ENCODE assay signal across 20 mouse cellular contexts in genomic region chr3:52719181-52719580, GRCm38 (mm10).
"Had no signal": no experiment of that assay in that cellular context is flagged by ENCODE, and none has a peak within 500 bp of the region (broad histone marks: within the 10 kb centered on the region; RNA-seq: fewer than 3 reads in every experiment).

No protein-coding gene starts in this region.

- H3K36me3 ChIP-seq: liver, embryonic 13.5 days; midbrain, embryonic 15.5 days; neural tube, embryonic 12.5 days; neural tube, embryonic 15.5 days had no signal

- H3K4me3 ChIP-seq: layer of hippocampus, adult 2 months; left cerebral cortex, adult 2 months; liver, embryonic 13.5 days; midbrain, embryonic 15.5 days; neural tube, embryonic 12.5 days; neural tube, embryonic 15.5 days had no signal

- DNase-seq: layer of hippocampus, postnatal 36 days; liver, embryonic 13.5 days; lung, adult 2 months; lung, postnatal 14 days; lung, postnatal 4 days; right cerebral cortex, adult 18-20 months; right cerebral cortex, postnatal 14 days; right cerebral cortex, postnatal 4 days; thymus, adult 2 months; thymus, postnatal 14 days; thymus, postnatal 4 days had no signal

- H3K4me2 ChIP-seq: liver, embryonic 13.5 days; midbrain, embryonic 11.5 days; midbrain, embryonic 15.5 days; neural tube, embryonic 12.5 days; neural tube, embryonic 15.5 days had no signal

- H3K9ac ChIP-seq: liver, embryonic 13.5 days; midbrain, embryonic 15.5 days; neural tube, embryonic 12.5 days; neural tube, embryonic 15.5 days had no signal

- H3K27ac ChIP-seq: layer of hippocampus, adult 2 months; left cerebral cortex, adult 2 months; liver, embryonic 13.5 days; midbrain, embryonic 15.5 days; neural tube, embryonic 12.5 days; neural tube, embryonic 15.5 days; stomach, postnatal 0 days had no signal

- H3K4me1 ChIP-seq: liver, embryonic 13.5 days; midbrain, embryonic 15.5 days; neural tube, embryonic 12.5 days; neural tube, embryonic 15.5 days had no signal

- H3K9me3 ChIP-seq: liver, embryonic 13.5 days; midbrain, embryonic 15.5 days; neural tube, embryonic 12.5 days; neural tube, embryonic 15.5 days had no signal

- H3K27me3 ChIP-seq: liver, embryonic 13.5 days; midbrain, embryonic 15.5 days; neural tube, embryonic 12.5 days; neural tube, embryonic 15.5 days had no signal

- ATAC-seq: inflammation-experienced regulatory T-cells, adult 6 months; intestine, embryonic 16.5 days; midbrain, embryonic 15.5 days had no signal
